Mouse (Mus musculus) midbrain, embryonic 11.5 days (tissue): ENCODE data around the gene Hoxb1. TPM values are rescaled to one million over a fixed set of nuclear protein-coding genes. Genes with fewer than 3 reads are reported as not detected.
A peak's percentile ranks its signal among the peaks of the same experiment; 100 is the strongest.

ENCODE experiments used
- ATAC-seq: fragments of 200-750 bp; cut with Nextera tagmentation; 2 replicates; pipeline ENCODE4 v1.8.0; 2017; ENCODE audit warnings: moderate TSS enrichment, moderate library complexity; ENCODE audit not compliant: low FRiP score
- DNase-seq: peaks from one replicate; pipeline ENCODE4 v3.0.0; 2015; ENCODE audit warnings: low spot score; ENCODE audit errors: missing footprints
- H3K27ac ChIP-seq: fragments of 300-500 bp; sonication (generic); 2 replicates; pipeline ENCODE4 v1.5.1; 2014; ENCODE audit warnings: low read depth, low read length
- H3K27me3 ChIP-seq: fragments of 300-500 bp; sonication (generic); 2 replicates; pipeline ENCODE4 v1.6.1; 2014; ENCODE audit warnings: mild to moderate bottlenecking, low read length, moderate library complexity, mixed read lengths; ENCODE audit not compliant: control insufficient read depth, insufficient read depth
- H3K36me3 ChIP-seq: fragments of 300-500 bp; sonication (generic); 2 replicates; pipeline ENCODE4 v1.6.1; 2014; ENCODE audit warnings: mild to moderate bottlenecking, low read length, moderate library complexity, mixed read lengths; ENCODE audit not compliant: control insufficient read depth, insufficient read depth
- H3K4me1 ChIP-seq: fragments of 300-500 bp; sonication (generic); 2 replicates; pipeline ENCODE4 v1.6.1; 2014; ENCODE audit warnings: low read length; ENCODE audit not compliant: control insufficient read depth, insufficient read depth
- H3K4me2 ChIP-seq: fragments of 300-500 bp; sonication (generic); 2 replicates; pipeline ENCODE4 v1.6.1; 2014; ENCODE audit warnings: mild to moderate bottlenecking, moderate library complexity
- H3K4me3 ChIP-seq: fragments of 300-500 bp; sonication (generic); 2 replicates; pipeline ENCODE4 v1.5.1; 2014; ENCODE audit warnings: low read depth, low read length
- H3K9ac ChIP-seq: fragments of 300-500 bp; sonication (generic); 2 replicates; pipeline ENCODE4 v1.6.1; 2014; ENCODE audit warnings: low read length
- H3K9me3 ChIP-seq: fragments of 300-500 bp; sonication (generic); 2 replicates; pipeline ENCODE4 v1.6.1; 2016; ENCODE audit warnings: low read length; ENCODE audit not compliant: control insufficient read depth
- WGBS: fragments of 180-500 bp; shearing (Covaris S2); extraction: QIAGEN DNeasy Blood & Tissue Kit; methylation state at CpG from one replicate; pipeline ENCODE4 v1.1.7; 2014; 5-methylcytosine and 5-hydroxymethylcytosine counted together
- polyA plus RNA-seq: library from polyadenylated mRNA; unstranded; fragments of >200 nt; fragmentation: Nextera tagmentation; extraction: Ambion mirVana; gene quantifications from 2 replicates; pipeline ENCODE4 v1.2.1, GENCODE M21; 2014

Hoxb1 gene
- polyA plus RNA-seq, 1 experiment from 2014 or later, result not detected

DNA sequence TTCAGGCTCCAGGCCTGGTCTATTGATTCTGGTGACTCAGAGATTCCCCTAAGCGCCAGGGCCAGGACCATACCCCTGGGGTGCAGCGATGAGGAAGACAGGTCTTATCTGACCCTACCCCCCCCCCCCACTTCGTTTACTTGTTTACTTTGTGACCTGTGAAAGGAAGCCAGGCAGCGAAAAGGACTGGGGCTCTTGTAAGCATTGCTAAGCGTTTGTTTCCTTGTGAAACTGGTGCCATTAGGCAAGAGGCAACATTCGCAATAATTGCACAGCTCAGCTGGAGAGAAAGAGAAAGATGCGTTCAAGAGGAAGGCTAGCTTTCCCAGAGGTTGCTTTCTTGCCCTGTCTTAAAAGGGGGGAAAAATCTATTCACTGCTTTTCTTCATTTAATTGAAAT, 3.6 kb downstream of the Hoxb1 start:
- H3K27me3 ChIP-seq, result peaks cover 98% of the 10 kb centered on the region
- H3K4me3 ChIP-seq, result no peak overlapping the region
- H3K9me3 ChIP-seq, result no peaks in the 10 kb centered on the region
- peak; percentile 85 for DNase-seq
- WGBS, result 5% methylated on average over 7 of the region's 7 CpGs
- no peak overlapping the region for H3K4me2 ChIP-seq
- no peak overlapping the region for H3K9ac ChIP-seq
- no peaks in the 10 kb centered on the region for H3K4me1 ChIP-seq
- no peak for ATAC-seq
- H3K36me3 ChIP-seq, result no peaks in the 10 kb centered on the region
- no peak overlapping the region for H3K27ac ChIP-seq

DNA sequence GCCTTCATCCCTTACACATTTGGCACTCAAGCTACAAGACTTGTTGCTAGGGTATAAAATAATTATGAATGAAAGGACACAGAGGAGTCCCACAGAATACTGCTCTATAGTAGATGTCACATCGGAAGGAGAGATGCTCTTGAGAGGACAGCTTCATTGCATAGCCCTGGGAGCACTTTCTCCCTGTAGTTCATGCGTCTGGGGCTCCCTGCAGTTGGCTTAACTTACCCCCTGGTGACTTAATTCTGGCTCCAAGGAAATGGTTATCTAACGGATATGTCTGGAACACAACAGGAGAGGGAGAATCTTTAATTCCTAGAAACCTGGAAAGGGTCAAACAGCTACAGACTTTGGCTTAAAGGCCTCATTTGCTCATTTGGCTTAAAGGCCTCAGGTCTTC, 6.2 kb downstream of the Hoxb1 start:
- Histone ChIP-seq H3K27me3 (peaks cover 98% of the 10 kb centered on the region), H3K27ac (no peak overlapping the region), H3K4me3 (no peak overlapping the region), H3K9me3 (no peaks in the 10 kb centered on the region), H3K4me1 (no peaks in the 10 kb centered on the region), H3K9ac (no peak overlapping the region), H3K36me3 (no peaks in the 10 kb centered on the region), H3K4me2 (no peak overlapping the region)
- ATAC-seq (no peak), DNase-seq (peak; percentile 83)
- 3% methylated on average over 3 of the region's 3 CpGs for WGBS

DNA sequence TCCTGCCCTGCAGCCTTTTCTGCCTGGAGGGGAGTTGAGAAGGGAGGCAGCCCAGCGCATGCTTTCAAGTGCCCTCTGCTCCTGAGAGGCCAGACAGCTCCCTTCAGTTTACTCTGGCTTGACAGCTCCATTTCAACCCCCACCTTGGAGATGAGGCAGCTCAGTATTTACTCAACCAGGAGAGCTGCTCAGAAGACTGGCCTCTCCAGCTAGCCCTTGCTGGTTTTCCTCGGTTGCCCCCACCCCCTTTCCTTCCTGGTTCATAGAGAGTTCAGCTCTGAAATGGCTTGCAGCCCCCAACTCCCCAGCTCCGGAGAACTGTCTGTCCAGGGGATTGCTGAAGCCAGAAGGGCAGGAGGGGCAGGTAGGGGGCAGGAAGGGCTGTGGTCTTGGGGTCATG, 7.0 kb downstream of the Hoxb1 start:
- Histone ChIP-seq H3K27me3 (peaks cover 93% of the 10 kb centered on the region), H3K4me1 (no peaks in the 10 kb centered on the region), H3K4me3 (no peak overlapping the region), H3K4me2 (no peak overlapping the region), H3K36me3 (no peaks in the 10 kb centered on the region), H3K9me3 (no peaks in the 10 kb centered on the region), H3K9ac (no peak overlapping the region), H3K27ac (no peak overlapping the region)
- DNase-seq (peak; percentile 84), ATAC-seq (no peak)
- WGBS, result 3% methylated on average over 3 of the region's 3 CpGs

DNA sequence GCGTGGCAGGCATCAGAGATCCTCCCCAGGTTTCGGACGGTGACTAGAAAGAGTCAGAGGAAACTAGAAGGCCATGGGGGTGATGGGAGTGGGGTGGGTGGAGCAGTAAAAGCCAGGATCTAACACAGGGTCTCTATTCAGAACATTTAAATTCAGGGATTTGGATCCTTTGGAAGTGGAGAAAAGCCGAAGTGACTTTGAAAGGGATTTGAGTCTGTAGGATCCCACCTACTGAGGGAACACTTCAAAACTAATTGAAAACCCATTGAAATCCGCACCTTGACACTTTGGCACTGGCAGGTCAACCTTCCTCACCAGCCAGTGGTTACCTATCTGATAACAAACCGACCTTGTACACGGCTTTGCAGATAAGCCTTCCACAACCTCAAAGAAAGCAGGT, 9.3 kb downstream of the Hoxb1 start:
- Histone ChIP-seq H3K9me3 (no peaks in the 10 kb centered on the region), H3K27me3 (peaks cover 73% of the 10 kb centered on the region), H3K4me2 (no peak overlapping the region), H3K36me3 (no peaks in the 10 kb centered on the region), H3K4me1 (no peaks in the 10 kb centered on the region), H3K27ac (no peak overlapping the region), H3K4me3 (no peak overlapping the region), H3K9ac (no peak overlapping the region)
- ATAC-seq, result no peak
- WGBS, result under 1% methylated on average over 7 of the region's 7 CpGs
- peak; percentile 90 for DNase-seq

DNA sequence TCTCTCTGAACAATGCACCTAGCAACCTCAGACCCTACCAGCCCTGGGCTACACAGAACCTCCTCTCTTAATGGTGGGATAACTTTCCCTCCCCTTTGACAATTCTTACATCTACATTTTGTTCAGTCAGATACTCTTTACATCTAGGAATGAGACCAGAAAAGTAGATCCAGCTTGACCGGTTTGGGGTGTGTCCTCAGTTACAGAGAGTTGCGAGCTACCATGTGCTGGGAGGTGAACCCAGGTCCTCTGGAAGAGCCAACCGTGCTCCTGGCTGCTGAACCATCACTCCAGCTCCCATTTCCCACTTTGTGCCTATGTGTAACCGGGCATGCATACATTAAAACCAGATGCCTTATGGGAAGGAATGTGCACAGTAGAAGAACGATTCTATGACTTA, 17.8 kb downstream of the Hoxb1 start:
- peaks cover 2% of the 10 kb centered on the region; the same call in 1 of the 2 replicates for H3K27me3 ChIP-seq
- peak; percentile 72 for DNase-seq

DNA sequence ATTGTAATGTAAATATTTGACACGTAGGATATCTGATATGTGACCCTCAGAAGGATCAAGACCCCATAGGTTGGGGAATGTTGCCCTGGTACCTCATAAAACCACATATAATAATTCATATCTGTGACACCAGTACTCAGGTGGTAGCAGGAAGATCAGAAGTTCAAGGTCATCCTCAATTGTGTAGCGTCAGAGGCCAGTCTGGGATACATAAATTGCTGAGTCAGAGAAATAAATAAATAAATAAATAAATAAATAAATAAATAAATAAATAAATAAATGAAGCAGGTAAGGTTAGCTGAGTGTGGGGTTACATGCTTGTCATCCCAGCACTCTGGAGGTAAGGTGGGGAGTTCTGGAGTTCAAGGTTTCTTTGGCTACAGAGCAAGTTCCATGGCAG, 22.1 kb downstream of the Hoxb1 start:
- Histone ChIP-seq H3K4me2 (no peak overlapping the region), H3K27me3 (no peaks in the 10 kb centered on the region), H3K9ac (no peak overlapping the region), H3K27ac (no peak overlapping the region), H3K36me3 (no peaks in the 10 kb centered on the region), H3K4me1 (no peaks in the 10 kb centered on the region), H3K4me3 (no peak overlapping the region), H3K9me3 (no peaks in the 10 kb centered on the region)
- 89% methylated on average over 2 of the region's 2 CpGs for WGBS
- peak; percentile 79 for DNase-seq
- no peak for ATAC-seq

More for the DNA sequence above, 17.8 kb downstream of the Hoxb1 start:
- no peaks in the 10 kb centered on the region for H3K4me1 ChIP-seq
- WGBS, result 85% methylated on average over 5 of the region's 5 CpGs
- H3K4me2 ChIP-seq, result no peak overlapping the region
- H3K4me3 ChIP-seq, result no peak overlapping the region
- no peak overlapping the region for H3K27ac ChIP-seq
- H3K36me3 ChIP-seq, result no peaks in the 10 kb centered on the region
- H3K9ac ChIP-seq, result no peak overlapping the region
- ATAC-seq, result no peak
- no peaks in the 10 kb centered on the region for H3K9me3 ChIP-seq

DNA sequence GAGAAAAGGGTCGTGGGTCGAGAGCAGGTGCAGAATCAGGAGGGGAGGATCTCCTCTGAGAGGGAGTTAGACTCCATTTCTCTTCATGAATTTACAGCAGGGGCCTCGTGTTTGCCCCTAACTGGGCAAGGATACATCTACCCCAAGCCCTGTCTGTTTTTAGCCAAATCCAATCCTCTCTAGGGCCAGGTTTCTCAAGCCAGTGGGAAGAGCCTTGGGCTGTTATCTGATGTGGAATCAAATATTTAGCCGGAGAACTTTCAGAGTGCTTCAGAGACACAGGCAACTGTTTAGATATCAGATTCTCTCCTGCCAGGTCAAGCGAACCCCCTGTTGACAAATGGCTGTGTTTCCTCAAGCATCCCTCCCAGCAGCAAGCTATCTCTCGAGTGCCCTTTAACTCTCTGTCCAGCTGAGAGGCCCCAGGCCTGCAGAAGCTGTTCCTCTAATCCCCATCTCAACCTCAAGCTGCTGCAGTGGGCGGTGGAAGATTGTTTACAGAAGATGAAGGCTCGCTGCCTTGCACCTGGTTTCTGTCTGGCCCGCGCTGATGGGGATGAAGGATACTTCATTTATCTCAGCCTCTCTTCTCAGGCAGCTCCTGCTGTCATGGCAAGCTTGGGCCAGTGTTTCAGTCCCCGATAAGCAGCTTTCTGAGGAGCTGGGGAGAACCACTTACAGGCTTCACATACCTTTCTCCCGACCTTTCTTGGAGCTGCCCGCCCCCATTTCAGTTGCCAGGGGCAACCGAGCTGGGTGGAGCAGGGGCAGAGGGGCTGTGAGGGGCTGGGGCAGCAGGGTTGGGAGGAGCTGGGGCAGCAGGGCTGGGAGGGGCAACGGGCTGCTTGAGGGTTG, 31.4 kb downstream of the Hoxb1 start:
- Histone ChIP-seq H3K4me1 (peaks cover 6% of the 10 kb centered on the region), H3K27me3 (0 out of 2 replicates have a peak, but pooled peaks cover 5% of the 10 kb centered on the region), H3K9me3 (no peaks in the 10 kb centered on the region), H3K9ac (no peak overlapping the region), H3K36me3 (no peaks in the 10 kb centered on the region), H3K4me3 (no peak overlapping the region), H3K27ac (no peak overlapping the region), H3K4me2 (no peak overlapping the region; the same call in 1 of the 2 replicates)
- DNase-seq (peak; percentile 88), ATAC-seq (no peak)
- WGBS, result 10% methylated on average over 15 of the region's 15 CpGs

DNA sequence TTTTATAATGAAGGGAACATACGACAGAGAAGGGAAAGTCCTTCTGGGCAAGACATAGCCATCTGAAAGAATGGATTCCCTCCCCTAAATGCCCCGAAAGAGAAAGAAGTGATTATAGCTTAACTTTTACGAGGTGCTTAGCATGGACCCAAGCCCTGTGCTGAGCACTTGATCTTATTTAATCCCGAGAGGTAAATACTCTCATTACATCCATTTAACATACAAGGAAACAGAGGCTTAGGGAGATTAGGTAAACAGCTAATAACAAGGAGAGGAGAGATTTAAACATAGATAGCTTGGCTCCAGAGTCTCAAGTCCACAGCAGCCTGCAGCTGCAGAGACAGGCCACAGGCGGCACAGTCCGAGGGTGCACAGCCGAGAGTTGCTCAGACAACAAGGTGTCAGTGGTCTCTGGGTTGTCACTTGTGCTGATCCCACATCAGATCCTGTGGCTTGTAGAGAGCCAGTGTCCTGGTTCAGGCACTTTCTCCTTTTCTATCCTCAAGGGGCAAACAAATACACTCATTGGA, 32.3 kb downstream of the Hoxb1 start:
- no peak overlapping the region for H3K9ac ChIP-seq
- H3K4me3 ChIP-seq, result no peak overlapping the region
- H3K9me3 ChIP-seq, result no peaks in the 10 kb centered on the region
- WGBS, result 22% methylated on average over 7 of the region's 7 CpGs
- H3K27me3 ChIP-seq, result 0 out of 2 replicates have a peak, but pooled peaks cover 5% of the 10 kb centered on the region
- ATAC-seq, result no peak
- H3K4me1 ChIP-seq, result peaks cover 6% of the 10 kb centered on the region
- DNase-seq, result peak; percentile 81
- H3K4me2 ChIP-seq, result no peak overlapping the region
- H3K36me3 ChIP-seq, result no peaks in the 10 kb centered on the region
- no peak overlapping the region for H3K27ac ChIP-seq

DNA sequence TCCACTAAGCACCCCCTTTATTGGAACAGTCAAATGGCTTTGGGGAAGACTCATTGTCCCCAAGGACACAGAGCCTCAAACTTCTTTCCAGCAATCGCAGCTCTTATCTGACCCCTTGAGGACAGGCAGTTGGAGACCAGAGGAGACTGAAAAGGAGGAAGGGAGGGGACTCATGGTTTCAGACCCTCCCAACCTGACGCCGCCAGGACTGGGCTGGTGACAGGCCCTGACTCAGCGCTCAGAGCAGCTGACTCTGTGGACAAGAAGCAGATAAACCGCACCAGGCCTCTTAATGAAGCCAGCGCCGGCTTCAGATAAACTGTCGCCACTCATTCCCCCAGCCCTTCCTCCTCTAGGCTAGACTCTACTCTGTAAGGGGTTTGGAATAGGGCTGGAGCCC, 34.4 kb downstream of the Hoxb1 start:
- Histone ChIP-seq H3K9ac (no peak overlapping the region), H3K27me3 (0 out of 2 replicates have a peak, but pooled peaks cover 5% of the 10 kb centered on the region), H3K4me2 (no peak overlapping the region), H3K4me1 (peaks cover 6% of the 10 kb centered on the region), H3K4me3 (no peak overlapping the region), H3K9me3 (no peaks in the 10 kb centered on the region), H3K36me3 (no peaks in the 10 kb centered on the region), H3K27ac (no peak overlapping the region)
- ATAC-seq (no peak), DNase-seq (peak; percentile 72)
- 22% methylated on average over 8 of the region's 8 CpGs for WGBS
